Mouse (Mus musculus) T-helper 17 cell (primary cell): ENCODE results near the gene Nubp2.

Experiments
- in situ Hi-C, 2 experiments: fragments of 300-600 bp; cut with MboI, MseI; formaldehyde crosslinking; loops; 1 replicate in 1 of 2; 2 replicates in 1 of 2; pipeline ENCODE4 v1.15.1; 2025; ENCODE audit warnings: high pct_unique_total_duplicates in 2 of 2

Gene Nubp2

DNA sequence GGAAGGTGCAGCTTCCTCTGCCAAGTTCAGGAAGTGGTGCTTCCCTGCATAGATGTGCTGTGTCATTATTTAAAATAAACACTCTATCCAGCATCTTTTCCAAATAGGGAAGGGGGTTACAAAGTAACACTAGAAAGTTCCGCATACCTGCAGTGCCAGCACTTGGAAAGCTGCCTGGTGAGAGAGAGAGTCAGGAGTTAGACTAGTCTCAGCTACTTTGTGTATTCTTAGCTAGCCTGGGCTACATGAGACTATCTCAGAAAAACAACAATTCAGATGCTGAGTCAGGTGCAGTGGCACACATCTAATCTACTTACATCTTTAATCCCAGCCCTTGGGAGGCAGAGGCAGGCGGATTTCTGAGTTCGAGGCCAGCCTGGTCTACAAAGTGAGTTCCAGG is 24.4 kb downstream of the Nubp2 start:
- in situ Hi-C loops, result no loop called here

DNA sequence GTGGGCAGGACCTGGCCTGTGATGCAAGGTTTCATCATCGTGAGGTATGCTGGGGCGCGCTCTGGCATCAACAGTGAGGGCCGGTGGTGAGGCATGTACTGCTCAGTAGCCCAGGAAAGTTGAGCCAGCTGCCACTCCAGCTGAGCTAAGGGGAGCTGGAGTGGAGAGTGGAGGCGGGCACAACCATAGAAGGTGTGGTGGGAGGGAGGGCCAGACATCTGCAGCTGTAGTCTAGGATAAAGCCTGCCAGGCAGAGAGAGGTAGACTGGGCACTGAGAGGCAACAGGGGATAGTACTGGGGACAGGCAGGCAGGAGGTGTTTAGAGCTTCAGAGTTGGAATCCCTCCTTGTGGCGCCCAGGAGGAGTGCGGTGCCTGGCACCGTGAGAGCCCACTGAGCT is 26.1 kb downstream of the Nubp2 start:
- in situ Hi-C loops, result no loop called here

DNA sequence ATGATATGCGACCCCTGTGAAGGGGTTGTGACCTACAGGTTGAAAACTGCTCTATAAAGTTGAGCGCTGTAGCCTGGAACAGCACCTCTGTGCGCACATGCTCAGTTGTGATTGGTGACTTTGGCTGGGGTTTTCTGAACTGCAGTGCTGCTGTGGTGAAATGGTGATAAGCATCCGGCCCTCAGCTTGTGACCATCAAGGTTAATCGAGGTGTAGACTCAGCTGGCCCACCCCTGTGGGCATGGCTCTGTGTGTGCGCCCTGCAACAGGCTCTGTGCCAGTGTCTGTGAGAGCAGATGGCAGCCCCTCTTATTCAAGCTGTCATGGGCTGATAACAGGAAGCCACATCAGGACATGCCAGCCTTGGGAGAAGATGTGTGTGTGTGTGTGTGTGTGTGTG is 27.2 kb downstream of the Nubp2 start:
- in situ Hi-C loops, result loop anchor here in 1 of 2 experiments (10.0 kb wide), 1 partner anchor 1546 kb away; no protein-coding TSS in a partner anchor

DNA sequence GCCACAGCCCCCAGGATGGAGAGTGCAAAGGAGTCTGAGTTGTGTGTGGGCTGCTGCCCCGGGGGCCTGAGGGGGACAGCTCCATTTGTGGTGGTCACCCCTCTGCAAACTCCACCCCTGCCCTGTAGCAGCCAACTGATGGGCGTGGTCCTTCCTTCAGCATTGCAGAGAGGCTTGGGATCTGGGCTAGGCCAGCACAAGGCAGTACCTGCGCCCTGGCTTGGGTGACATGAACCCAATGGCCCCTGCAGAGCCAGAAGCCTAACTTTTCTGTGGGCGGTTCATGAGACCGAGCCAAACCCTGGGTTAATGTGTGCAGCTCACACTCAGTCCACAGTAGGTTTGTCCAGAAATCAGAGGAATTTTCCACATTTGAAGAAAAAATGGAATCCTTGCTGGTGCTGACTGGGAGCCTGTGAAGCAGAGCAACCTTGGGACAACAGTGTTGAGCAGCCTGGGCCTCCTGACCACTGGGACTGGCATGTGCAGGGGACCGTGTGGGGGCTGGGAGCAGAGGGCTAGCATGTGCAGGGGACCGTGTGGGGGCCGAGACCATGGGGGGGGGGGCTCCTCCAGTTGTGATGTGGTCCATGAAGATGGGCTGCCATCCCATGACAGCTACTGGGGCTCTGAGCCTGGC is 28.2 kb downstream of the Nubp2 start:
- in situ Hi-C loops, result loop anchor here in 1 of 2 experiments (10.0 kb wide), 1 partner anchor 1547 kb away; no protein-coding TSS in a partner anchor

DNA sequence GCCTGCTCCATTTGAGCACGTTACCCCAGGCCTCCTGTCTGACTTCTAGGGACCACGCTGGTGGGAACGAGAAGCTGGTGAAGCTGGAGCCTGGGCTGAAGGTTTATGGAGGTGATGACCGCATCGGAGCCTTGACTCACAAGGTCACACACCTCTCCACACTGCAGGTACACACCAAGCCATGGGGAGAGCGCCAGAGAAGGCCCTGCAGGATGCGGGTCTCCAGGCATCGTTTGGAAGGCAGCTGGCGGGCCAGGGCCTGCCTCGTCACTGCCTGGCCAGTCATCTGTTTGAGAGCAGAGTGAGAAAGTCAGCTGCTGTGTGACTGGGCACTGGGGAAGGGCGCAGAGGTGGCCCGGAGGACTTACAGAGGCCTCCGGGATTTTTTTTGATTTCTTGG is 29.6 kb downstream of the Nubp2 start:
- in situ Hi-C loops, result loop anchor here in 1 of 2 experiments (10.0 kb wide), 1 partner anchor 1548 kb away; no protein-coding TSS in a partner anchor

DNA sequence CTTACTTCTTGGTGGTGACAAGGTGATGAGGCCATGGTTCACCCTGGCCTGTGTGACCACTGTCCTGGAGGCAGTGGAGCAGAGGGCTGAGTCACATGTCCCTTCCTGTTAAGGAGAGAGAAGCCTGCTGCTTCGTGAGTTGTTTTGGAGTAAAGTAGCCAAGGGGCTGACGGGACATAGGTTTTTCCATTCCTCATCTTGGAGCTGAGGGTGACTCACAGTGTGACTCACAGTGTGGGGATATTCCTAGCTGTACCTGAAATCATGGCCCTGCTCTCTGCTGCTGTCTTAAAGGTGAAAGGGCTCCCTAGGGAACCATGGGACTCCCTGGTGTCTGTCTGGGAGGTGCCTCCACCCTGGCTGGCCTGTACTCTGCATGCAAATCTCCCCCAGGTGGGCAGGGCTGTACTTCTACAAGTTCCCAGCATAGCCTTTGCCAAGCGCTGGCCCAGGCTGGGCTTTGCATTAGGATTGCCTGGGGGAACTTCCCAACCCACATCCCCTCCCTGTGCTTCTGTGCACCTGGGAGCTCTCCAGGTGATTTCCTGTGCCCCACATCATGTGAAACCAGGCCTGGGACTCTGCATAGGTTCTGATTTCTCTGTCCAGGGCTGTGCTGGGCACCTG is 30.2 kb downstream of the Nubp2 start:
- in situ Hi-C loops, result loop anchor here in 1 of 2 experiments (10.0 kb wide), 1 partner anchor 1549 kb away; no protein-coding TSS in a partner anchor

DNA sequence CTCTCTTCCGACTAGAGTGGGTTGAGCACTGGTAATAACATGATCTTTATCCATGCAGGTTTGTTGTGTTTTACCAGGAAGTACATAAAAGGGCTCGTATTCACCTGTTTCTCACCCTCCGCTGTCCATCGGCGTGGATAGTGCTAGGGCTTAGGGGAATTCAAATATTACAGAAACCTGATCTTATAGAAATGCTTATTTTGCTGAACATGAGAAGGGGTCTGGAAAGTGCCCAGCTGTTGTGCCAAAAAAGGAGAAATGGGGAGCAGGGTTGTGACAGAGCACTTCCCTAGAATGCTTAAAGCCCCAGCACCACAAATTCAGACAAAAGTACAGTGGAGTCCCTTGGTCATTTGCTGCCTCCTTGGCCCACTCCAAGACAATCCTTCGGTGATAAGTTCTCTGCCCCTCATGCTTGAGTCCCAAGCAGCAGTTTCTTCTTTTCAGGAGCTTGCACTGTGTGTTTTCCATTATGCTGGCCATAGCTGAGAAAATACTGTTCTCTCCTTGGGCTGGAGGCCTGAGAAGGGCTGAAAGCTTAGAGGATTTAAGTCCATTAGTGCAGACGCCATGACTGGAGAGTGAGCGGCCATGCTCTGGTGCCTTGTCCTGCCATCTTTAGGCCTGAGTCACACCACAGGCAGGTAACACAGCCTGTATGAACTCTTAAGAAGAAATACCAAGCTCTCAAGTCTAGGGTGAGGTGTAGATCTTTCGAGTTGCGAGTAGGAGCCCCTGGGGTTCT is 34.6 kb downstream of the Nubp2 start:
- in situ Hi-C loops, result loop anchor here in 1 of 2 experiments (10.0 kb wide), 1 partner anchor 1553 kb away; no protein-coding TSS in a partner anchor

DNA sequence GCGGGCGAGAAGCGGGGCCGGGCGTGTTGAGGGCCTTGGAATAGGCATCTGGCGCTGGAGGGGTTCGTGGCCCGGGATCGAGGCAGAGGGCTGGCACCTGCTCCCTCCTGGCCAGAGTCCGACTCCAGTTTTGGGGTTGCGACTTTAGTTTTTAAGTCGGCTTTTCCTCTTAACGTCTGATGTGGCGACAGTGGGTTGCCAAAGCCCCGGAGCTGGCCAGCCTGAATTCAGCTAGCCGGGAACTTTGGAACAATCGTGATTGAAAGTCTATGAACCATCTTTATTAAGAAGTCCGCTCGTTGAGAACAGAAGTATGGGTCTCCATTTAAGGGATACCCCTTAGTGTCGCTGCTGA is 35.4 kb downstream of the Nubp2 start:
- in situ Hi-C loops, result loop anchor here in 1 of 2 experiments (10.0 kb wide), 1 partner anchor 1554 kb away; no protein-coding TSS in a partner anchor

DNA sequence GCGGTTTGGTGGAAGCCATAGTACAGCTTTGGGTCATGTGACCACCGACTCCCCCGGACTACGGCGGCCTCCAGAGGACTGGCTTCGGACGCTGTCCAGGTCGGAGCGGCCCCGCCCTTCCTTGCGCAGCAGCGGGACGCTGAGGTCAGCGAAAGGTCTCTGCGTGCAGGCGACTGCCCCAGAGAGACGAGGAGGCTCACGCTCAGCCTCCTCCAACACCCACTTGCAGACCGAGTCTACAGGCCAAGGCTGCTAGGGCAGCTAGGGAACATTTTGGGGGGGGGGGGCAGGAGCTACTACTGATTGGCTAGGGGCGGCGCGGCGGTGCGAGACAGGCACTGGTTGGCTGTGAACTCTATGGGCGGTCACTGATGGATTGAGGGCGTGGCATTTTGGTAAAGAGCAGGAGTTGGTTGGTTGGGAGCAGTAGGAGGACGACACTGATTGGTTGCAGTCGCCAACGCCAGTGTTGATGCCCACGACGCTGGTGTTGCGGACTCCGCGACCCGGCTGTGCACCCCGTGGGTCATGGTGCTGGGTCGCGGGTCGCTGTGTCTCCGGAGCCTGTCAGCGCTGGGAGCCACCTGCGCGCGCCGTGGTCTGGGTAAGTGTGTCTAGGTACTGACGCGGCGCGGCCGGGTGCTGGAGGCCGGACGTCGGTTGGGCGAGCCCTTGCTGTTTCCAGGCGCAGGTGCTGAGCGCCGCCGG is 35.9 kb downstream of the Nubp2 start, which contains the start of gene Fahd1:
Gene Fahd1, minus strand, starts transcription at position 300 of the 708 bp plus-strand sequence.
- in situ Hi-C loops, result loop anchor here in 1 of 2 experiments (10.0 kb wide), 1 partner anchor 1555 kb away; no protein-coding TSS in a partner anchor

DNA sequence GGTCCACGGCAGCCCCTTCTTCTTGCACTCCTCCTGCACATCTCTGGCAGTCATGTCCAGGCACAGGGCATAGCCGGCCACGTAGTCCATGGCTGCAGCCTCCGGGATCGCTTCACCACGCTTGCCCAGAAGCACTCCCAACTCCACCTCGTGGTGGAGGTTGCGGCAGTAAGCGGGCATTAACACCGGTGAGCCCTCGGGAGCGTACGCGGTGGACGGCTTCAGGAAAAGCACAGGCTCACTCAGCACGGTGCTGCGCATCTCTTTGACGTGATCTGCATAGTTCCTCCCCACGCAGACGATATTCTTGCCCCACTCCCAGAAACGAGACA is 36.5 kb downstream of the Nubp2 start:
- in situ Hi-C loops, result loop anchor here in 1 of 2 experiments (10.0 kb wide), 1 partner anchor 1555 kb away; no protein-coding TSS in a partner anchor

DNA sequence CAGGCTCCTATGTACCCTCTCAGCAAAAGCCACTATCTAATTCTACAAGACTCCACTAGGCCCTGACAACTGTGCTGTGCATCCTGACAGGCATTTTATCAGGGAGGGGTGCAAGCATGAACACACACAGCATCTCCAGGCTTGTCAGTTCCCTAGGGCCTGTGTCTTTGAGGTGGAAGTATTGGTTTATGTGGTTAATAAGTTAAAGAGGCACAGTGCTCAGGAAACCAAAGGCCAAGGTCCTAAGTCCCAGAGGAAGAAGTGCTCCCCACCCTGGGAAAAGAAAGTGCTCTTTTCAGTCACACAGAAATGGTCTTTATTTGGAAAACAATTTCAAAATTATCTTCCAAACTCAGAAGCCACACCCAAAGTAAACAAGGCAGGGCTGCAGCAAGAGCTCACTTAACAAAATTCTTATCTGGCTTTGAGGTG is 37.5 kb downstream of the Nubp2 start:
- in situ Hi-C loops, result no loop called here

DNA sequence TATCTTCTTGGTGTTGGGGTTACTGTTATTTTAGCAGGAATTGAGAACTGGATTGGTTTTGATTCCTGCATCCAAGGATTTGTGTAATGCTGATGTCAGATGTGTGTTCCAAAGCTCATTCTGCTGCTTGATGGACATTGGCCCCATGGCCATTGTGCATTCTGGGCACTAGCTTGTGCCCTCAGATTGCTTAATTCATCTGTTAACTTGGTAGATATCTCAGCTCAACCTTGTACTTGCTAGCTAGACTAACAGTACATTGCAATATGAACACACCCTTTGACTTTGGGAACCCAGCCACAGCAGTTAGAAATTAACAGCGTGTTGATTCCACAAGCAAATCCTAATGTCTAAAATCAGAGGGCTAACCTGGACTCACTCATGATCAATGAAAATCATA is 38.8 kb downstream of the Nubp2 start:
- in situ Hi-C loops, result no loop called here

DNA sequence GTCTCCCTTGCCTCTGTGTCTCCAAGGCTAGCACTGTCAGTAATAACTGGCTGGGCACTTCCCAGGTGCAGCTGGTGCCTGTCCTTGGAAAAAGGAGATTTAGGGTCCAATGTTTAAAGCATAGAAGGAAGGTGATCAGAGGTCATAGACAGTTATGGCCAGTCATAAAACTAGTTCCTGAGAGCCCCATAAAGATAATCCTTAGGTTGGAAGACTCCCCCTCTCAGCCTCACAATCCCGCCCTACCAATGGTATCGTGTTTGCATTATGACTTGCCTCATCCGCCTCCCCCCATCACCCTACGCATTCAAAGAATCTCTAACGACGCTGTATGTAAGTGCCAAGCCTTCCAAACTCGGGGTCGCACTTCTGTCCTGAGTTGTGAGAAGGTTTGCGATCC is 41.6 kb downstream of the Nubp2 start:
- in situ Hi-C loops, result loop anchor here in 1 of 2 experiments (5.0 kb wide), 1 partner anchor 38 kb away; no protein-coding TSS in a partner anchor

DNA sequence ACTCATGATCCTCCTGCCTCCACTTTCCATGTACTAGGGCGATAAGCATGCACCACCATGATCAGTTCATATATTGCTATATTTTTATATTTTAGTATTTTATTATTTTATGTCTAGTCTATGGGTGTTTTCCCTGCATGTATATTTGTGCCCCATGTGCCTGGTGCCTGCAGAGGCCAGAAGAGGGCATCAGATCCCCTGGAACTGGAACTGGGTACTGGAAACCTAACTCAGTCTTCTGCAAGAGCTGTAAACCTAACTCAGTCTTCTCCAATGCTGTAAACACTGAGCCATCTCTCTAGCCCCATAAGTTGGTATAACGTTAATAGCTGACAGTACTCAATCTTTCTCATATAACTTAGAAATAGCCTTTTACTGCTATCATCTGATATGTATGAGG is 43.5 kb downstream of the Nubp2 start:
- in situ Hi-C loops, result loop anchor here in 1 of 2 experiments (5.0 kb wide), 1 partner anchor 40 kb away; no protein-coding TSS in a partner anchor

DNA sequence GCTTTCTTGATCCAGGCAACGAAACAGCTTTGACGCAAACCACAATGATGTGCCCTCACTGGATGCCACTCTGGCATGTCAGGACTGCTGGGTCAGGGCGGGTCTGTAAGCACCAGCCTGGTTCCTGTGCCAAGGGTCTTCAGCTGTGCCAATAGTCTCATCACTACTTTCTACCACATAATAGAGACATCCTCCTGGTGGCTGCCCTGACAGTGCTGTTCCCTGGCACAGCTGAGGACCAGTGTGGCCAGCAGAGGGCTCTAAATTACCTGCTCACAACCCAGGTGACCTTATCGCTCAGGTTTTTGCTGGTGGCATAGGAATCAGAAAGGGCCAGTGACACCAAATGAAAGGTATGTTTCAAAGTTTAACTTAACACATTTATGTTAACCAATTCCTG is 45.0 kb downstream of the Nubp2 start:
- in situ Hi-C loops, result loop anchor here in 1 of 2 experiments (5.0 kb wide), 1 partner anchor 41 kb away; no protein-coding TSS in a partner anchor

DNA sequence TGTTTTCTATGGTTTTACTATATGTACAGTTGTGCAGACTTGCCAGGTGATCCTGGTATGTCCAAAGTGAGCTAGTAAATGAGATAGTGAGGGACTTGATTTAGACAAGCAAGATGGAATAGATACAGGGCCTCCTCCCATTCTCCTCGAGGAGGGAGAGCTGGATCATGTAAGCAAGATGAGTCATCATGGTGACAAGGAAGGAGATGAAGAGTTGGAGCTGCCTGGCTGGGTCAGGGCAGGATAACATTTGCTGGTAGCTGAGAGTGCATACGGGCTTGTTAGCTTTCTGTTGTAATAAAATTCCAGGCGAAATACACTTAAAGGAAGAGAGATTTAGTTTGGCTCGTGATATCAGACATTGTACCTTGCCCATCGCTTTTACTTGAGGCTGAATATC is 45.8 kb downstream of the Nubp2 start:
- in situ Hi-C loops, result loop anchor here in 1 of 2 experiments (5.0 kb wide), 1 partner anchor 42 kb away; no protein-coding TSS in a partner anchor

DNA sequence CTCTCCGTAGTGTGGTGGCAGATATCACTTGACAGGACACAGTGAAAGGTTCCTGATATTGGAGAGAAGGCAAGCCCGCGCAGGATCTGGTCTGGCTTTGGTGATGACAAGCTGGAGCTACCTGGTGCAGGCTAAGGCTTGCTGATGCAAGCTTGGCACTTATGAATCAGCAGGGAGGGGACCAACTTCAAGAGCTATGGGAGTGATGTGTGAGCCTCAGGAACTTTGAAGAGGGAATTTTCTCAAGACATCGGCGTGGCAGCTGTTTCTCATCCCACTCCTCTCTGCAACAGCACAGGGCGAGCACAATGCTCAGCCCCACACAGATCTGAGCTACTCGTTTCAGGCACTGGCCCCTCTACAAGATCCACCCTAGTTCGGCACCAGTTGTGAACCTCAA is 46.3 kb downstream of the Nubp2 start, which contains the start of gene Hagh:
Gene Hagh, plus strand, starts transcription at position 302 of the 400 bp plus-strand sequence.
- in situ Hi-C loops, result loop anchor here in 1 of 2 experiments (5.0 kb wide), 1 partner anchor 42 kb away; no protein-coding TSS in a partner anchor
